Mouse (Mus musculus): ENCODE measurements at regions not wholly inside any gene's neighbourhood (a gene's known extent, or its start where the extent isn't known, plus 50 kb on each side); places are given as distances from the start of the nearest gene placed in this dataset.
"Not testable (repeated sequence)": the region's sequence is repeated elsewhere in the genome, so short reads cannot be mapped to it uniquely, and the experiment has no call there.

GRCm38 (mm10) chr5:7586547-7586946, 242.0 kb upstream of the Zfp804b start:
- Histone ChIP-seq H3K27me3 (no peaks in the 10 kb centered on the region), H3K4me2 (no peak overlapping the region), H3K4me1 (replicated peaks) (no peaks in the 10 kb centered on the region), H3K9ac (no peak overlapping the region), H3K27ac (no peak overlapping the region), H3K36me3 (no peaks in the 10 kb centered on the region), H3K4me3 (no peak overlapping the region), H3K9me3 (no peaks in the 10 kb centered on the region)
- no peak for ATAC-seq (ENCODE audit: low FRiP score)

- Histone ChIP-seq H3K4me2 (no peak overlapping the region), H3K27ac (no peak overlapping the region), H3K4me1 (replicated peaks) (no peaks in the 10 kb centered on the region), H3K27me3 (no peaks in the 10 kb centered on the region), H3K36me3 (no peaks in the 10 kb centered on the region), H3K9me3 (no peaks in the 10 kb centered on the region), H3K4me3 (no peak overlapping the region), H3K9ac (no peak overlapping the region)
- WGBS: 83% methylated on average over 1 of the region's 1 CpGs
- no peak for ATAC-seq (ENCODE audit: low FRiP score)
These were observed 255.9 kb upstream of the Zfp804b start for GRCm38 (mm10) chr5:7600418-7600817.

GRCm38 (mm10) chr5:7607517-7607916, 263.0 kb upstream of the Zfp804b start:
- H3K4me1 ChIP-seq (replicated peaks): no peaks in the 10 kb centered on the region
- H3K9ac ChIP-seq: no peak overlapping the region
- no peak overlapping the region for H3K4me3 ChIP-seq
- H3K9me3 ChIP-seq: no peaks in the 10 kb centered on the region
- no peak for ATAC-seq (ENCODE audit: low FRiP score)
- no peak overlapping the region for H3K27ac ChIP-seq
- no peaks in the 10 kb centered on the region for H3K27me3 ChIP-seq
- no peak overlapping the region for H3K4me2 ChIP-seq
- no peaks in the 10 kb centered on the region for H3K36me3 ChIP-seq

- H3K4me3 ChIP-seq: no peak overlapping the region
- no peak overlapping the region for H3K4me2 ChIP-seq
- no peak overlapping the region for H3K27ac ChIP-seq
- no peaks in the 10 kb centered on the region for H3K36me3 ChIP-seq
- no peaks in the 10 kb centered on the region for H3K27me3 ChIP-seq
- no peaks in the 10 kb centered on the region for H3K4me1 ChIP-seq (replicated peaks)
- H3K9me3 ChIP-seq: no peaks in the 10 kb centered on the region
- 89% methylated on average over 2 of the region's 2 CpGs for WGBS
- ATAC-seq (ENCODE audit: low FRiP score): no peak
- H3K9ac ChIP-seq: no peak overlapping the region
These were observed 263.4 kb upstream of the Zfp804b start for GRCm38 (mm10) chr5:7607924-7608323.

GRCm38 (mm10) chr5:7655280-7655679, 305.0 kb upstream of the Steap4 start:
- 60% methylated on average over 2 of the region's 2 CpGs for WGBS
- Histone ChIP-seq H3K27me3 (no peaks in the 10 kb centered on the region), H3K4me3 (no peak overlapping the region), H3K27ac (no peak overlapping the region), H3K9ac (no peak overlapping the region), H3K4me1 (replicated peaks) (no peaks in the 10 kb centered on the region), H3K9me3 (no peaks in the 10 kb centered on the region), H3K4me2 (no peak overlapping the region), H3K36me3 (no peaks in the 10 kb centered on the region)
- peak; percentile 69; the same call in 1 of the 2 replicates for ATAC-seq (ENCODE audit: low FRiP score)

GRCm38 (mm10) chr5:7701776-7702175, 258.5 kb upstream of the Steap4 start:
- H3K4me2 ChIP-seq: no peak overlapping the region
- ATAC-seq (ENCODE audit: low FRiP score): no peak
- no peaks in the 10 kb centered on the region for H3K9me3 ChIP-seq
- no peaks in the 10 kb centered on the region for H3K36me3 ChIP-seq
- 79% methylated on average over 1 of the region's 1 CpGs for WGBS
- H3K27me3 ChIP-seq: no peaks in the 10 kb centered on the region
- H3K9ac ChIP-seq: no peak overlapping the region
- H3K4me1 ChIP-seq (replicated peaks): no peaks in the 10 kb centered on the region
- no peak overlapping the region for H3K27ac ChIP-seq
- no peak overlapping the region for H3K4me3 ChIP-seq

- Histone ChIP-seq H3K27me3 (no peaks in the 10 kb centered on the region), H3K9ac (no peak overlapping the region), H3K4me1 (replicated peaks) (no peaks in the 10 kb centered on the region), H3K4me2 (no peak overlapping the region), H3K36me3 (no peaks in the 10 kb centered on the region), H3K27ac (no peak overlapping the region), H3K9me3 (no peaks in the 10 kb centered on the region), H3K4me3 (no peak overlapping the region)
- ATAC-seq (ENCODE audit: low FRiP score): peak; percentile 93
These were observed 240.7 kb upstream of the Steap4 start for GRCm38 (mm10) chr5:7719557-7719956.

- no peak for ATAC-seq (ENCODE audit: low FRiP score)
- WGBS: 66% methylated on average over 3 of the region's 3 CpGs
- no peaks in the 10 kb centered on the region for H3K9me3 ChIP-seq
These were observed 240.2 kb upstream of the Steap4 start for GRCm38 (mm10) chr5:7720061-7720460.

GRCm38 (mm10) chr5:7720688-7721087, 239.6 kb upstream of the Steap4 start:
- no peak for ATAC-seq (ENCODE audit: low FRiP score)
- WGBS: 92% methylated on average over 2 of the region's 2 CpGs
- H3K36me3 ChIP-seq: no peaks in the 10 kb centered on the region
- no peak overlapping the region for H3K9ac ChIP-seq
- no peaks in the 10 kb centered on the region for H3K4me1 ChIP-seq (replicated peaks)
- H3K9me3 ChIP-seq: no peaks in the 10 kb centered on the region
- H3K4me2 ChIP-seq: no peak overlapping the region
- no peak overlapping the region for H3K4me3 ChIP-seq
- H3K27me3 ChIP-seq: no peaks in the 10 kb centered on the region
- no peak overlapping the region for H3K27ac ChIP-seq

More at GRCm38 (mm10) chr5:7720061-7720460, 240.2 kb upstream of the Steap4 start:
- no peak overlapping the region for H3K9ac ChIP-seq
- no peaks in the 10 kb centered on the region for H3K36me3 ChIP-seq
- no peak overlapping the region for H3K4me3 ChIP-seq
- no peaks in the 10 kb centered on the region for H3K27me3 ChIP-seq
- H3K4me2 ChIP-seq: no peak overlapping the region
- H3K4me1 ChIP-seq (replicated peaks): no peaks in the 10 kb centered on the region
- no peak overlapping the region for H3K27ac ChIP-seq

GRCm38 (mm10) chr5:7732566-7732965, 227.7 kb upstream of the Steap4 start:
- H3K36me3 ChIP-seq; H3K4me1 ChIP-seq (replicated peaks); H3K9me3 ChIP-seq; H3K27me3 ChIP-seq; H3K27ac ChIP-seq; H3K9ac ChIP-seq; H3K4me2 ChIP-seq; ATAC-seq (ENCODE audit: low FRiP score); H3K4me3 ChIP-seq: not testable (repeated sequence)
- WGBS: 83% methylated on average over 2 of the region's 2 CpGs

- H3K4me3 ChIP-seq: no peak overlapping the region
- no peaks in the 10 kb centered on the region for H3K9me3 ChIP-seq
- no peaks in the 10 kb centered on the region for H3K27me3 ChIP-seq
- no peaks in the 10 kb centered on the region for H3K36me3 ChIP-seq
- ATAC-seq (ENCODE audit: low FRiP score): no peak
- no peak overlapping the region for H3K9ac ChIP-seq
- H3K4me1 ChIP-seq (replicated peaks): no peaks in the 10 kb centered on the region
- WGBS: 87% methylated on average over 1 of the region's 1 CpGs
- no peak overlapping the region for H3K27ac ChIP-seq
- no peak overlapping the region for H3K4me2 ChIP-seq
These were observed 180.4 kb upstream of the Steap4 start for GRCm38 (mm10) chr5:7779827-7780226.

- Histone ChIP-seq H3K27me3 (no peaks in the 10 kb centered on the region), H3K4me2 (no peak overlapping the region), H3K4me3 (no peak overlapping the region), H3K9ac (no peak overlapping the region), H3K27ac (no peak overlapping the region), H3K4me1 (replicated peaks) (no peaks in the 10 kb centered on the region), H3K36me3 (no peaks in the 10 kb centered on the region), H3K9me3 (no peaks in the 10 kb centered on the region)
- no peak for ATAC-seq (ENCODE audit: low FRiP score)
- WGBS: 49% methylated on average over 1 of the region's 1 CpGs
These were observed 178.0 kb upstream of the Steap4 start for GRCm38 (mm10) chr5:7782235-7782634.

- no peak for ATAC-seq (ENCODE audit: low FRiP score)
- WGBS: 32% methylated on average over 5 of the region's 5 CpGs
- H3K27ac ChIP-seq: no peak overlapping the region
- H3K36me3 ChIP-seq: no peaks in the 10 kb centered on the region
- no peaks in the 10 kb centered on the region for H3K4me1 ChIP-seq (replicated peaks)
- H3K9me3 ChIP-seq: no peaks in the 10 kb centered on the region
- H3K27me3 ChIP-seq: no peaks in the 10 kb centered on the region
- H3K9ac ChIP-seq: no peak overlapping the region
- no peak overlapping the region for H3K4me2 ChIP-seq
- H3K4me3 ChIP-seq: no peak overlapping the region
These were observed 171.9 kb upstream of the Steap4 start for GRCm38 (mm10) chr5:7788406-7788805.

GRCm38 (mm10) chr5:7789126-7789525, 171.1 kb upstream of the Steap4 start:
- no peak overlapping the region for H3K9ac ChIP-seq
- no peaks in the 10 kb centered on the region for H3K36me3 ChIP-seq
- no peak overlapping the region for H3K4me3 ChIP-seq
- WGBS: 98% methylated on average over 1 of the region's 1 CpGs
- no peak overlapping the region for H3K4me2 ChIP-seq
- H3K27me3 ChIP-seq: no peaks in the 10 kb centered on the region
- no peak overlapping the region for H3K27ac ChIP-seq
- no peaks in the 10 kb centered on the region for H3K9me3 ChIP-seq
- no peaks in the 10 kb centered on the region for H3K4me1 ChIP-seq (replicated peaks)
- no peak for ATAC-seq (ENCODE audit: low FRiP score)

Measured in hindbrain, embryonic 13.5 days (tissue).